Mouse (Mus musculus) megakaryocyte, embryonic 14.5 days (primary cell): ENCODE measurements around the gene Mettl8.

ENCODE experiments used
- FLI1 ChIP-seq: IDR thresholded peaks from 2 replicates; pipeline ENCODE4 v1.6.1; 2012; ENCODE audit warnings: low read length, inconsistent platforms, mixed read lengths
- GATA1 ChIP-seq: IDR thresholded peaks from 3 replicates; pipeline ENCODE4 v1.6.1; 2012; ENCODE audit warnings: mixed read lengths, low read length, inconsistent platforms, borderline replicate concordance

DNA sequence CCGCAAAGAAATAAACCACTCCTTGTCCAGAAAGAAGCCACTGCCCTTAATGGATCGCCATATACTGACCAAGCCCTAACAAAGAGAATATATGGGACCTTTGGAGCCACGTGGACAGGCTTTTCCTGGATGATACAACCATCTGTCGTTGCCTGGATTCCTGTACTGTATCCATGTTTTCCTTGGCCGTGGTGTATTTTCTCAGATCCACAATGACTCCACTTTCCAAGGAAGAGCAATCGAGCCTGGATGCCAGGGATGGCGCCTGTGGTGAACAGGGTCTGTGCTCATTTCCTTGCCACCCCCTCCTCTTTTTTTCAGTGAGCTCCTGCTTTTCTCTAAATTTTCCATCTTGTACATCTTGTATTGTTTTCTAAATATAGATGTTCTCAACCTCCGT lies 120.6 kb downstream of the Mettl8 start:
- TF ChIP-seq GATA1 (no peak), FLI1 (no peak)
